Mouse (Mus musculus): ENCODE measurements around the gene Ebp.
A peak's percentile ranks its signal among the peaks of the same experiment; 100 is the strongest.

The Ebp gene

GRCm38 (mm10) chrX:8182871-8183540, 10.3 kb downstream of the Ebp start:
- no peak for DNase-seq (ENCODE audit: low spot score)

DNA sequence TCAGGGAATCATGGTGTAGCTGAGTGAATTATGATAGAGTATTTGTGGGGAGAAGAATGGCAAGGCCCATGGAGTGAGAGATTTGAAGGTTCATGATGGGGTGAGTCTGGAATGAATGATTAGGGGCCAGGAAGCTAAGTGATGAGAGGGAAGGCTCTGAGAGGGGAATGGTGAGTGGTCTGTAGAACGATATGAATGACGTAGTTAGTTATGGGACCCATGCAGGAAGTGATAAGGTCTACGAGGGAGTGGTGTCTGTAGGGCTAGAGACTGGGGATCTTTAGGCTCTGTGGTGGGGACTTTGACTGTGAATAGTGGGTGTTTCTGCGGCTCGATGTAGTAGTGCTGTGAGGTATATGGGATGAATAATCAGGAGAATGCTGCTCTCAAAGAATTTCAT, 13.7 kb downstream of the Ebp start:
- DNase-seq (ENCODE audit: low spot score) = no peak

- no peak for DNase-seq (ENCODE audit: low spot score)
Measured at GRCm38 (mm10) chrX:8178871-8179270, 14.4 kb downstream of the Ebp start.

GRCm38 (mm10) chrX:8175504-8176385, 17.6 kb downstream of the Ebp start, which contains the start of gene Tbc1d25:
Gene Tbc1d25 (minus strand): TSS chrX:8176181.
- peak; percentile 90 for DNase-seq (ENCODE audit: low spot score)

DNA sequence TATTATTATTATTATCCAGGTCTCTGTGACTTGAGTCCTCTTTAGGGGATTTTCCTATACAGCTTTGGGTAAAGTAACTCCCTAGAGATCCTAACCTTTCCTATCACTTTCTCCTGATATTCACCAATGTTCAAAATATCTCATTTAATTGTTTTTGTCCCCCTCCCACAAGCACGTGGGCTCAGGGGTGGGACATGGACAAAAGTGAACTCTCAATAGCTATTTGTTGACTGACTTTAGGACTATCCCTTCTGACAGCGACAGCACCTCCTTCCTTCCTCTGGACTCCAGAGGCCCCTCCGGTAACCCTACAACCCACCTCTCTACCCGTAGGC, 18.2 kb downstream of the Ebp start:
- no peak for DNase-seq (ENCODE audit: low spot score)

DNA sequence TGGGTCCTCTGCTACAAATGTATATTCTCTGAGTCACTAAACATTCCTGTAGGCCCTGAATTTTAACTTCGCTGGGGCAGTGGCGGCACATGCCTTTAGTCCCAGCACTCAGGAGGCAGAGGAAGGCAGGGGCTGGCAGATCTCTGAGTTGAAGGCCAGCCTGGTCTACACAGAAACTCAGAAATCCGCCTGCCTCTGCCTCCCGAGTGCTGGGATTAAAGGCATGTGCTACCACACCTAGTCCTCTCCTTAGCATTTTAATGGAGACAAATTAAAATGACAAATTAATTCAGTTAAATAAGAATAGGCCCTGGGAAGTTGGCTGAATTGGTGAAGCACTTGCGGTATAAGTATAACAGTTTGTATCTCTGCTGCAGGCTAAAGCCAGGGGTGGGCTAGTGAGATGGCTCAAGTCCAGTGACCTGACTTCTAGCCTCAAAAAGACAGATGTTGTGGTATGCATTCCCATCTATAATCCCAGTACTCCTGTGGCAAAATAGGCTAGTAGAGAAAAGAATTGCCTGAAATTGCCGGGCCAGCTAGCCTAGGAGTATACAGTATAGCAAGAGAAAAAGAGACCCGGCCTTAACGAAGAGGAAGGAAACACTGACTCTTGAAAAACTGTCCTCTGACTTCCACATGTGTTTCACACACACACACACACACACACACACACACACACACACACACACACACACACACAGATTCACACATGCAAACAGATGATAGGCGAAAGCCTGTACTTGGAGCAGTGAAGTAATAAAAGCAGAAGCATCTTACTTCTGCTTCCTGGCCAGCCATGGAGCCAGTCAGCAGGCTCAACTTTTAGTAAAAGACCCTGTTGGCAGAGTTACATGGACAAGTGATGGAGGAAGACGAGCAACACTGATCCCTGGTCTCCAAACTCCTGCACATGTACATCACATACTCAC, 25.3 kb downstream of the Ebp start:
- DNase-seq (ENCODE audit: low spot score) = peak; percentile 3

- no peak for DNase-seq (ENCODE audit: low spot score)
Measured at GRCm38 (mm10) chrX:8164471-8164870, 28.8 kb downstream of the Ebp start.

- DNase-seq (ENCODE audit: low spot score) = peak; percentile 53
Measured at GRCm38 (mm10) chrX:8163076-8163475, 30.2 kb downstream of the Ebp start.

GRCm38 (mm10) chrX:8145153-8145991, 47.9 kb downstream of the Ebp start, which contains the start of gene Rbm3:
Gene Rbm3 (minus strand): TSS chrX:8145880.
- DNase-seq (ENCODE audit: low spot score) = peak; percentile 92

DNA sequence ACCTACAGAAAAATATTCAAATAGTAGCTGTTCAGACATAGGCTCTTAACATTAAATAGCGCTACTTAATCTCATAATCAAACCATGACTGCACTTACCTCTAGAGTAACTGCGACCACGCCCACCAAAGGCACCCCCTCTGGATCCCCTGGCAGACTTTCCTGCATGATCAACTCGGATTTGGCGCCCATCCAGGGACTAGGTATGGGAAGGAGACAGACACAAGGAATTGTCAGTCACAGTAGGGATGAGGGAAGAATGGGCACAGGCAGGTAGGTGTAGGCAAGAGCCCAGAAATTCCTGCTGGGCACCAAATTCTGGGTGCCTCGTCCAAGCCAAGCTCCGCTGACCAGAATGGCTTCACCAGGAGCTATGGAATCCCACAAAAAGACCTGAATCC, 49.6 kb downstream of the Ebp start:
- DNase-seq (ENCODE audit: low spot score) = no peak

GRCm38 (mm10) chrX:8142948-8143347, 50.4 kb downstream of the Ebp start:
- DNase-seq (ENCODE audit: low spot score) = no peak

- DNase-seq (ENCODE audit: low spot score) = no peak
Measured at GRCm38 (mm10) chrX:8141058-8141457, 52.3 kb downstream of the Ebp start.

DNA sequence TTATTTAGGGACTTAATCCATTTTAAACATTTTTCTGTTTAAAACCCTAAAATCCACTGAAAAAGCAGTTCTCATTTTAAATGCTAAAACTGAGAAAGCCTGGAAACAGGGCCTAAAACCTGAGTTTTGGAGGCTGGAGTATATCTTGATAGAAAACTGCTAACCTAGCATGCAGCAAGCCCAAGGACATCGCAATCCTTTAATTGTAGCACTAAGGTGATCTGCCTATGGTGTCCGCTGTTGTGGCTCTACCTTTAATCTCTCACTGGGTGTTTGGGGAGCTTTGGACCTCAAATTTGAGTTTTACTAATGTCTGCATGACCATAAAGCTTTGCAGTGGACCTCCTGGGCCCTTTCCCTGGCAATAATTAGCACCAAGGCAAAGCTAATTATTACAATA, 52.9 kb downstream of the Ebp start:
- DNase-seq (ENCODE audit: low spot score) = no peak

- DNase-seq (ENCODE audit: low spot score) = no peak
Measured at GRCm38 (mm10) chrX:8139480-8139879, 53.8 kb downstream of the Ebp start.

- DNase-seq (ENCODE audit: low spot score) = no peak
Measured at GRCm38 (mm10) chrX:8135886-8136285, 57.4 kb downstream of the Ebp start.

Measured in lung, postnatal 25 days (tissue).